Mouse (Mus musculus) CH12.LX (cell line): ENCODE measurements at regions not wholly inside any gene's neighbourhood (a gene's known extent, or its start where the extent isn't known, plus 50 kb on each side); places are given as distances from the start of the nearest gene placed in this dataset.

Experiments used
- DNase-seq: peaks from one replicate; pipeline ENCODE4 v3.0.0-alpha.2; 2013; ENCODE audit errors: extremely low read depth
- H3K27ac ChIP-seq: 2 replicates; pipeline ENCODE4 v1.5.1; 2012; ENCODE audit warnings: low read depth, mild to moderate bottlenecking, control low read depth, moderate library complexity; ENCODE audit not compliant: insufficient read depth
- H3K27me3 ChIP-seq: replicated peaks from 2 replicates; pipeline ENCODE3; 2012; ENCODE audit warnings: inconsistent platforms
- H3K36me3 ChIP-seq, 2 experiments: replicated peaks in 1 of 2; 2 replicates each; pipeline versions ENCODE3 to v1.6.1; 2012; ENCODE audit warnings: inconsistent platforms in 1 of 2, low read length in 1 of 2, mild to moderate bottlenecking in 1 of 2, mixed read lengths in 1 of 2, moderate library complexity in 1 of 2; ENCODE audit not compliant: control insufficient read depth in 1 of 2, insufficient read depth in 1 of 2
- H3K4me1 ChIP-seq, 2 experiments: 2 replicates each; pipeline ENCODE4 v1.6.1; 2012; ENCODE audit warnings: inconsistent platforms in 1 of 2, moderate library complexity in 1 of 2; ENCODE audit not compliant: insufficient read depth in 2 of 2, control insufficient read depth in 1 of 2
- H3K4me2 ChIP-seq: 2 replicates; pipeline ENCODE4 v1.6.1; 2012; ENCODE audit warnings: low read depth, mild to moderate bottlenecking, control low read depth; ENCODE audit not compliant: poor library complexity, insufficient read depth, severe bottlenecking
- H3K4me3 ChIP-seq, 3 experiments: fragments of 150-350 bp in 1 of 3; sonication (generic) in 1 of 3; replicated peaks in 1 of 3; 2 replicates each; pipeline versions ENCODE3 to v1.5.1; 2011 to 2012; ENCODE audit warnings: low read depth in 2 of 3, low read length in 2 of 3, mild to moderate bottlenecking in 2 of 3, moderate library complexity in 2 of 3, control low read depth in 1 of 3, improper control_type of control experiment in 1 of 3, inconsistent platforms in 1 of 3, mixed read lengths in 1 of 3; ENCODE audit not compliant: poor library complexity in 1 of 3
- H3K79me2 ChIP-seq: replicated peaks from 2 replicates; pipeline ENCODE4 v1.6.1; 2012; ENCODE audit warnings: mild to moderate bottlenecking, moderate library complexity; ENCODE audit not compliant: control insufficient read depth, poor library complexity, insufficient read depth, severe bottlenecking; ENCODE audit errors: extremely low read depth
- H3K9ac ChIP-seq: 2 replicates; pipeline ENCODE4 v1.6.1; 2012; ENCODE audit warnings: low read depth, mild to moderate bottlenecking, control low read depth, moderate library complexity; ENCODE audit not compliant: insufficient read depth
- H3K9me3 ChIP-seq: replicated peaks from 2 replicates; pipeline ENCODE3; 2012; ENCODE audit warnings: low read length, inconsistent platforms, mixed read lengths
- CHD2 ChIP-seq: IDR thresholded peaks from 2 replicates; pipeline ENCODE4 v1.6.1; 2011; ENCODE audit warnings: low read length, improper control_type of control experiment
- CTCF ChIP-seq, 2 experiments: IDR thresholded peaks in 1 of 2; conservative IDR thresholded peaks in 1 of 2; 2 replicates each; pipeline ENCODE4 v1.5.1; 2011 to 2012; ENCODE audit warnings: low read depth in 2 of 2, low read length in 2 of 2, improper control_type of control experiment in 1 of 2, inconsistent platforms in 1 of 2, mild to moderate bottlenecking in 1 of 2, moderate library complexity in 1 of 2
- EP300 ChIP-seq: IDR thresholded peaks from 2 replicates; pipeline ENCODE4 v1.6.1; 2011; ENCODE audit warnings: low read length, improper control_type of control experiment
- IRF4 ChIP-seq: IDR thresholded peaks from 2 replicates; pipeline ENCODE4 v1.6.1; 2014; ENCODE audit warnings: low read depth, mild to moderate bottlenecking, inconsistent platforms, low read length, improper control_type of control experiment
- JUND ChIP-seq: conservative IDR thresholded peaks from 2 replicates; pipeline ENCODE4 v1.6.1; 2011; ENCODE audit warnings: low read depth, low read length, improper control_type of control experiment
- KAT2A ChIP-seq: IDR thresholded peaks from 2 replicates; pipeline ENCODE4 v1.6.1; 2012; ENCODE audit warnings: low read length, improper control_type of control experiment, inconsistent platforms; ENCODE audit not compliant: insufficient replicate concordance
- MAZ ChIP-seq: IDR thresholded peaks from 2 replicates; pipeline ENCODE4 v1.6.1; 2012; ENCODE audit warnings: low read depth, mild to moderate bottlenecking, inconsistent platforms, low read length, improper control_type of control experiment, moderate library complexity
- MEF2A ChIP-seq: IDR thresholded peaks from 2 replicates; pipeline ENCODE4 v1.6.1; 2014; ENCODE audit warnings: low read depth, mild to moderate bottlenecking, inconsistent platforms, low read length, improper control_type of control experiment, borderline replicate concordance
- MXI1 ChIP-seq: IDR thresholded peaks from 2 replicates; pipeline ENCODE4 v1.6.1; 2011; ENCODE audit warnings: mild to moderate bottlenecking, low read depth, low read length, improper control_type of control experiment
- NELFE ChIP-seq: IDR thresholded peaks from 2 replicates; pipeline ENCODE4 v1.6.1; 2011; ENCODE audit warnings: low read depth, low read length, improper control_type of control experiment
- POLR2AphosphoS2 ChIP-seq: IDR thresholded peaks from 2 replicates; pipeline ENCODE4 v1.6.1; 2011; ENCODE audit warnings: low read depth, low read length, improper control_type of control experiment
- RAD21 ChIP-seq: IDR thresholded peaks from 2 replicates; pipeline ENCODE4 v1.6.1; 2011; ENCODE audit warnings: low read depth, mild to moderate bottlenecking, low read length, improper control_type of control experiment, moderate library complexity
- SMC3 ChIP-seq: IDR thresholded peaks from 2 replicates; pipeline ENCODE4 v1.6.1; 2011; ENCODE audit warnings: low read depth, low read length, improper control_type of control experiment
- UBTF ChIP-seq: IDR thresholded peaks from 2 replicates; pipeline ENCODE4 v1.6.1; 2012; ENCODE audit warnings: low read depth, mild to moderate bottlenecking, inconsistent platforms, low read length, improper control_type of control experiment, moderate library complexity
- USF2 ChIP-seq: conservative IDR thresholded peaks from 2 replicates; pipeline ENCODE4 v1.6.1; 2011; ENCODE audit warnings: low read depth, low read length, improper control_type of control experiment
- ZC3H11A ChIP-seq: IDR thresholded peaks from 2 replicates; pipeline ENCODE4 v1.6.1; 2012; ENCODE audit warnings: low read depth, mild to moderate bottlenecking, inconsistent platforms, low read length, improper control_type of control experiment
- ZMIZ1 ChIP-seq: IDR thresholded peaks from 2 replicates; pipeline ENCODE4 v1.6.1; 2012; ENCODE audit warnings: low read depth, mild to moderate bottlenecking, inconsistent platforms, low read length, improper control_type of control experiment
- ZNF384 ChIP-seq: IDR thresholded peaks from 2 replicates; pipeline ENCODE4 v1.6.1; 2012; ENCODE audit warnings: low read depth, low read length, improper control_type of control experiment, inconsistent platforms
- dilution Hi-C: fragments of 300-500 bp; cut with MboI; formaldehyde crosslinking; loops from 2 replicates; pipeline ENCODE4 v1.14.3; 2020; ENCODE audit warnings: low sequenced_read_pairs; ENCODE audit not compliant: extremely low pct_unique_long_range_greater_than_20kb, extremely low pct_ligation_motif_present
- in situ Hi-C: fragments of 300-500 bp; cut with MboI; formaldehyde crosslinking; loops from 3 replicates; pipeline ENCODE4 v1.14.3; 2019; ENCODE audit warnings: low sequenced_read_pairs, low pct_ligation_motif_present, low pct_unique_long_range_greater_than_20kb, mixed read lengths

- Histone ChIP-seq H3K4me1 (no peaks in the 10 kb centered on the region), H3K9ac (no peak overlapping the region), H3K27me3 (peaks cover 69% of the 10 kb centered on the region), H3K36me3 (no peaks in the 10 kb centered on the region), H3K4me2 (no peak overlapping the region), H3K27ac (no peak overlapping the region), H3K79me2 (no peaks in the 10 kb centered on the region), H3K9me3 (no peaks in the 10 kb centered on the region), H3K4me3 (no peak overlapping the region)
- no peak for DNase-seq
- in situ Hi-C loops = no loop called here
- dilution Hi-C loops = no loop called here
- TF ChIP-seq MEF2A (no peak), EP300 (no peak), KAT2A (no peak), JUND (no peak), ZC3H11A (no peak), RAD21 (no peak)
These were observed 87.4 kb downstream of the Fam174b start for GRCm38 (mm10) chr7:73827549-73827948.

- H3K27ac ChIP-seq = no peak overlapping the region
- peaks cover 63% of the 10 kb centered on the region for H3K27me3 ChIP-seq
- dilution Hi-C loops = no loop called here
- DNase-seq = no peak
- no peak overlapping the region for H3K9ac ChIP-seq
- H3K4me2 ChIP-seq = no peak overlapping the region
- no peak overlapping the region for H3K4me3 ChIP-seq
- TF ChIP-seq JUND (no peak), KAT2A (no peak), MAZ (no peak), CTCF (conservative IDR thresholded peaks at IDR 0.05 in 1 of 2, IDR thresholded peaks at IDR 0.05 in 1 of 2; ENCODE audit: low read depth in 2 of 2, low read length in 2 of 2) (no peak), POLR2AphosphoS2 (no peak), ZNF384 (no peak), IRF4 (no peak), MXI1 (no peak), CHD2 (no peak), ZC3H11A (no peak), SMC3 (no peak), USF2 (no peak), NELFE (no peak), ZMIZ1 (no peak), UBTF (no peak), RAD21 (no peak)
- no peaks in the 10 kb centered on the region for H3K36me3 ChIP-seq
- H3K79me2 ChIP-seq = no peaks in the 10 kb centered on the region
- in situ Hi-C loops = no loop called here
- H3K9me3 ChIP-seq = no peaks in the 10 kb centered on the region
- H3K4me1 ChIP-seq = no peaks in the 10 kb centered on the region
These were observed 90.5 kb downstream of the Fam174b start for GRCm38 (mm10) chr7:73830581-73830980.
